Mouse (Mus musculus): ENCODE measurements around the gene Bbs5. TPM values are rescaled to one million over a fixed set of nuclear protein-coding genes. Genes with fewer than 3 reads are reported as not detected.

Bbs5 gene
- total and polyA plus RNA-seq, 2 experiments: 0.49 to 4.5 TPM

DNA sequence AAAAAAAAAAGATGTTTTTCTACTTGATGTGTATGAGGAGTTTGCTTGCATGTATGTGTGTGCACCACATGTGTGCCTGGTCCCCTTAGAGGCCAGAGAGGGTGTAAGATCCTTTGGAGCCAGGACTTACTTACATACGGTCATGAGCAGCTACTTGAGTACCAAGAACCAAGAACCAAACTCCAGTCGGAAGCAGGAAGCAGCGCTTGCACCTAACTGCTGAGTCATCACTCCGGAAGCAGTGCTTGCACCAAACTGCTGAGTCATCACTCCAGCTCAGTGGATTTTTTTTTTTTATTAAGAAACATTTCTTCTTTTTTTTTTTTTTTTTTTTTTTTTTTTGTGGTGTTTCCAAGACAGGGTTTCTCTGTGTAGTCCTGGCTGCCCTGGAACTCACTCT, 33.7 kb upstream of the Bbs5 start:
- no peaks in the 10 kb centered on the region for H3K27me3 ChIP-seq (ENCODE audit: control insufficient read depth, insufficient read depth, low read length)
- WGBS: 68% methylated on average over 4 of the region's 4 CpGs
- H3K79me2 ChIP-seq (ENCODE audit: control insufficient read depth, insufficient read depth, low read length): no peaks in the 10 kb centered on the region
- no peaks in the 10 kb centered on the region for H3K4me1 ChIP-seq (ENCODE audit: control insufficient read depth, insufficient read depth, low read length)
- no peak overlapping the region for H3K27ac ChIP-seq (replicated peaks; ENCODE audit: insufficient read depth, low read depth, low read length)
- TF ChIP-seq CTCF (IDR thresholded peaks at IDR 0.05; ENCODE audit: low read depth, low read length) (no peak), POLR2A (IDR thresholded peaks at IDR 0.05; ENCODE audit: extremely low read depth, insufficient read depth, low read length) (no peak)
- no peak overlapping the region for H3K9ac ChIP-seq (ENCODE audit: low read depth, low read length)
- no peaks in the 10 kb centered on the region for H3K36me3 ChIP-seq (ENCODE audit: control insufficient read depth, insufficient read depth, low read length)
- peak; percentile 35 for DNase-seq (ENCODE audit: extremely low read depth, low read depth, low spot score)
- H3K4me3 ChIP-seq (ENCODE audit: insufficient read depth, low read depth, low read length): no peak overlapping the region

DNA sequence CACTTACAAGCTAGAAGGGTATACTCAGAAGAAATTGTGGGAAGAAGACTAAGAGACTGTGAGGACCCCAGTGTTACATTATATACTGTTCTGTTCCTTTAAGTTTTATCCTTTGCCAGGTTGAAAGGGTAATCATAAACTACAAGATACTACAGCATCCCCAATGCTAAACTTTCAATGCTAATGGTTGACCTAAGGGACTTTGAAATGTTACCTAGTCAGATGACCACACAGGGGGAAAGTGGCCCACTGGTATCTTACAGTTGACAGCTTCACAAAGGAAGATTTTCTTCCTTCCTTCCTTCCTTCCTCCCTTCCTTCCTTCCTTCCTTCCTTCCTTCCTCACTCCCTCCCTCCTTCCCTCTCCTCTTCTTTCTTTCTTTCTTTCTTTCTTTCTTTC, 28.6 kb upstream of the Bbs5 start:
- TF ChIP-seq POLR2A (IDR thresholded peaks at IDR 0.05; ENCODE audit: extremely low read depth, insufficient read depth, low read length): no peak
- no peak for TF ChIP-seq CTCF (IDR thresholded peaks at IDR 0.05; ENCODE audit: low read depth, low read length)
- Histone ChIP-seq H3K4me1 (ENCODE audit: control insufficient read depth, insufficient read depth, low read length) (no peaks in the 10 kb centered on the region), H3K4me3 (ENCODE audit: insufficient read depth, low read depth, low read length) (no peak overlapping the region), H3K27me3 (ENCODE audit: control insufficient read depth, insufficient read depth, low read length) (no peaks in the 10 kb centered on the region), H3K9ac (ENCODE audit: low read depth, low read length) (no peak overlapping the region), H3K79me2 (ENCODE audit: control insufficient read depth, insufficient read depth, low read length) (no peaks in the 10 kb centered on the region), H3K27ac (replicated peaks; ENCODE audit: insufficient read depth, low read depth, low read length) (no peak overlapping the region), H3K36me3 (ENCODE audit: control insufficient read depth, insufficient read depth, low read length) (no peaks in the 10 kb centered on the region)
- no peak for DNase-seq (ENCODE audit: extremely low read depth, low read depth, low spot score)

DNA sequence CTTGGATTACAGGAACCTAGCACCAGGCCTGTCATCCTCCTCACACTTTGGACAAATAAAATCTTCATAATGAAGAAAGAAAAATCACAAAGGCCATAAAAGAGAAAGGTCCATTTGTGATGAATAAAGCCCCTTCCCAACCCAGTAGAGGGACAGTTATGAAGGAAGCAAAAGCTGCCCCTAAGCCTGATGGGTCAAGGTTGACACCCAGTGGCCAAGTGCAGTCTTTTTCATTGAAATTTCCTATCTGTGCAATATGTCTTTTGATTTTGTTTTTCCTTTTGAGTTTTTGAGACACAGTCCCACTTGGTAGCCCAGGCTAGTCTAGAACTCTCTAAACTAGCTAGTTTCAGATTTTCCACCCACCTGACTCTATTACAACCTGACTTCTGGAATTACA, 27.7 kb upstream of the Bbs5 start:
- H3K4me3 ChIP-seq (ENCODE audit: insufficient read depth, low read depth, low read length): no peak overlapping the region
- DNase-seq (ENCODE audit: extremely low read depth, low read depth, low spot score): no peak
- no peaks in the 10 kb centered on the region for H3K36me3 ChIP-seq (ENCODE audit: control insufficient read depth, insufficient read depth, low read length)
- H3K79me2 ChIP-seq (ENCODE audit: control insufficient read depth, insufficient read depth, low read length): no peaks in the 10 kb centered on the region
- H3K27me3 ChIP-seq (ENCODE audit: control insufficient read depth, insufficient read depth, low read length): no peaks in the 10 kb centered on the region
- H3K4me1 ChIP-seq (ENCODE audit: control insufficient read depth, insufficient read depth, low read length): no peaks in the 10 kb centered on the region
- H3K27ac ChIP-seq (replicated peaks; ENCODE audit: insufficient read depth, low read depth, low read length): no peak overlapping the region
- no peak overlapping the region for H3K9ac ChIP-seq (ENCODE audit: low read depth, low read length)
- TF ChIP-seq CTCF (IDR thresholded peaks at IDR 0.05; ENCODE audit: low read depth, low read length) (0 out of 2 replicates have a peak, but pooled peaks have one; percentile 4), POLR2A (IDR thresholded peaks at IDR 0.05; ENCODE audit: extremely low read depth, insufficient read depth, low read length) (no peak)

DNA sequence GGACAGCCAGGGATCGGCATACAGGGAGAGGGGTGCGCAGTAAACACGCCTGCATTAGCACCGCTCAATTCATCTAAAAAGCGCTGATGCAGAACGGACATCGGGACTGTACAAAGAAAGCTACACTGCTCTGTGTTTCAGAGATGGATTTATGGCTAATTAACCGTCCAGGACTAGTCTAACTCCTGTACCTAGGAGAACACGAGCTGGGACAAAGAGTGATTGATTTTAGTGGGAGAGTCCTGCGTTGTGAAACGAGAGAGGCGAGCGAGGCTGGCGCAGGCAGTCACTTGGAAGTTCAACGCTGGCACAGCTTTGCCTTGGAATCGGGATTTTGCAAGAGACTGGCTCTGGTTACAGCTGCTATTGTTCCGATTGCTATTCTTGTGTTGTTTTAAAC, 17.8 kb upstream of the Bbs5 start:
- Histone ChIP-seq H3K4me3 (ENCODE audit: insufficient read depth, low read depth, low read length) (no peak overlapping the region), H3K9ac (ENCODE audit: low read depth, low read length) (no peak overlapping the region), H3K79me2 (ENCODE audit: control insufficient read depth, insufficient read depth, low read length) (no peaks in the 10 kb centered on the region), H3K4me1 (ENCODE audit: control insufficient read depth, insufficient read depth, low read length) (no peaks in the 10 kb centered on the region), H3K27ac (replicated peaks; ENCODE audit: insufficient read depth, low read depth, low read length) (no peak overlapping the region), H3K36me3 (ENCODE audit: control insufficient read depth, insufficient read depth, low read length) (no peaks in the 10 kb centered on the region), H3K27me3 (ENCODE audit: control insufficient read depth, insufficient read depth, low read length) (no peaks in the 10 kb centered on the region)
- peak; percentile 74 for DNase-seq (ENCODE audit: extremely low read depth, low read depth, low spot score)
- WGBS: 62% methylated on average over 17 of the region's 17 CpGs
- no peak for TF ChIP-seq POLR2A (IDR thresholded peaks at IDR 0.05; ENCODE audit: extremely low read depth, insufficient read depth, low read length)
- no peak for TF ChIP-seq CTCF (IDR thresholded peaks at IDR 0.05; ENCODE audit: low read depth, low read length)

DNA sequence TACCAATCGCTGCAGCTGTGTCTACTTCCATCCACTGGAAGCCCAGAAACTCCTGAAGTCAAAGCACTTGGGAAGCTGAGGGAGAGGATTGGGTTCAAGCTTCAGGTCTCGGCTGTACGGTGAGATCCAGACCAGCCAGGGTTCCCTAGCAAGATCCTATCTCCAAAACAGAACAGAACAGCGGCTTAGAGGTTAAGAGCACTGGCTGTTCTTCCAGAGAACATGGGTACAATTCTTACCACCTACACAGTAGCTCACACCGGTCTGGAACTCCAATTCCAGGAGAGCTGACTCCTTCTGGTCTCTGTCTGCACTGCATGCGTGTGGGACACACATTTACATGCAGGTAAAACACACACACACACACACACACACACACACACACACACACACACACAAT, 17.1 kb upstream of the Bbs5 start:
- Histone ChIP-seq H3K27ac (replicated peaks; ENCODE audit: insufficient read depth, low read depth, low read length) (no peak overlapping the region), H3K79me2 (ENCODE audit: control insufficient read depth, insufficient read depth, low read length) (no peaks in the 10 kb centered on the region), H3K4me3 (ENCODE audit: insufficient read depth, low read depth, low read length) (no peak overlapping the region), H3K36me3 (ENCODE audit: control insufficient read depth, insufficient read depth, low read length) (no peaks in the 10 kb centered on the region), H3K9ac (ENCODE audit: low read depth, low read length) (no peak overlapping the region), H3K27me3 (ENCODE audit: control insufficient read depth, insufficient read depth, low read length) (no peaks in the 10 kb centered on the region), H3K4me1 (ENCODE audit: control insufficient read depth, insufficient read depth, low read length) (no peaks in the 10 kb centered on the region)
- no peak for DNase-seq (ENCODE audit: extremely low read depth, low read depth, low spot score)
- 87% methylated on average over 6 of the region's 6 CpGs for WGBS
- TF ChIP-seq POLR2A (IDR thresholded peaks at IDR 0.05; ENCODE audit: extremely low read depth, insufficient read depth, low read length) (no peak), CTCF (IDR thresholded peaks at IDR 0.05; ENCODE audit: low read depth, low read length) (no peak)

DNA sequence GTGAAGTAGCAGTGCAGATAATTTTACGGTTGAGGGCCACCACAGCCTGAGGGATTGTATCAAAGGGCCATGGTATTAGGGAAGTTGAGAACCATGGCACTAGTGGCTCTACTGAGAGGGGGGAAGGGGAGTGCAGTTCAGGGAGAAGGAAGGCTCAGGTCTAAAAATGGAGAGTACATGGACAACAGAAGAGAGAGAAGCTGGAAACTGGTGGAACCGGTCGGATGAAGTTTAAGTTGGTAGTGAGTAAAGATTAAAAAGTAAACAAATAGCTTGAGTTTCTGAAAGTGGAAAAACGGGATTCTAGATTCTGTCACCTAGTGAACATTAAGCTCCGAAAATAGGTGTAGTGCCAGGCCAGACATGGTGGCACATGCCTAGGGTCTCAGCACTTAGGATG, 16.2 kb upstream of the Bbs5 start:
- Histone ChIP-seq H3K9ac (ENCODE audit: low read depth, low read length) (no peak overlapping the region), H3K79me2 (ENCODE audit: control insufficient read depth, insufficient read depth, low read length) (no peaks in the 10 kb centered on the region), H3K36me3 (ENCODE audit: control insufficient read depth, insufficient read depth, low read length) (no peaks in the 10 kb centered on the region), H3K27ac (replicated peaks; ENCODE audit: insufficient read depth, low read depth, low read length) (no peak overlapping the region), H3K4me3 (ENCODE audit: insufficient read depth, low read depth, low read length) (no peak overlapping the region), H3K27me3 (ENCODE audit: control insufficient read depth, insufficient read depth, low read length) (no peaks in the 10 kb centered on the region), H3K4me1 (ENCODE audit: control insufficient read depth, insufficient read depth, low read length) (no peaks in the 10 kb centered on the region)
- TF ChIP-seq POLR2A (IDR thresholded peaks at IDR 0.05; ENCODE audit: extremely low read depth, insufficient read depth, low read length) (no peak), CTCF (IDR thresholded peaks at IDR 0.05; ENCODE audit: low read depth, low read length) (no peak)
- DNase-seq (ENCODE audit: extremely low read depth, low read depth, low spot score): no peak
- 93% methylated on average over 5 of the region's 5 CpGs for WGBS

Data from liver, adult 2 months (tissue).